Mouse (Mus musculus) thymus, adult 2 months (tissue): Measurements from ENCODE around the gene Cdcp1.

Source experiments
- CTCF ChIP-seq: fragments of 200-500 bp; IDR thresholded peaks from 2 replicates; pipeline ENCODE4 v1.5.1; 2012; ENCODE audit warnings: mild to moderate bottlenecking, control low read depth, low read length, moderate library complexity, borderline replicate concordance; ENCODE audit not compliant: control insufficient read depth, poor library complexity, insufficient read depth; ENCODE audit errors: extremely low read depth
- POLR2A ChIP-seq: fragments of 200-500 bp; IDR thresholded peaks from 2 replicates; pipeline ENCODE4 v1.6.1; 2012; ENCODE audit warnings: mild to moderate bottlenecking, low read length, control low read depth, moderate library complexity; ENCODE audit not compliant: control insufficient read depth, poor library complexity, insufficient read depth; ENCODE audit errors: extremely low read depth

DNA sequence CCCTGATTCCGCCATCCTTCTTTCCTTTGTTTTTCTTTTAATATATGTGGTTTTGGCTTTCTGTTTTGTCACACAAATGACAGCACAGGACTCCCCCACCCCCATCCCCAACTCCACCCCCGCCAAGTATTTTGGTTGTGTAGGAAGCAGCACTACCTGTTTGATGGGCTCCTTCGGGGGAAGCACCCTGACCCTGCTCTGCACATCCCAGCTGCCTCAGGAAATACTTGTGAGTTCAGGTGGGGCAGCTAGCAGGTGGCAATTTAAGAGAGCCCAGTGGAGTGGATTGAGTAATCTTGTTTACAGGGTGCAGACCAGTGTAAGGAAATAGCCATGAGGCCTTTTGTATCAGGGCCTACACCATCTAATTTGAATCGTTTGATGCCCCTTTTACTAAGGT is 14.0 kb upstream of the Cdcp1 start:
- TF ChIP-seq CTCF, result no peak
- no peak for TF ChIP-seq POLR2A
